Mouse (Mus musculus) megakaryocyte, embryonic 14.5 days (primary cell): Measurements from ENCODE around the gene Mapk10. TPM values are rescaled to one million over a fixed set of nuclear protein-coding genes. Genes with fewer than 3 reads are reported as not detected.
A peak's percentile ranks its signal among the peaks of the same experiment; 100 is the strongest.

ENCODE experiments used
- H3K27me3 ChIP-seq: replicated peaks from 2 replicates; pipeline ENCODE3; 2012; ENCODE audit warnings: inconsistent platforms
- H3K36me3 ChIP-seq: replicated peaks from 2 replicates; pipeline ENCODE3; 2012; ENCODE audit warnings: low read length, inconsistent platforms, mixed read lengths
- H3K4me1 ChIP-seq: 2 replicates; pipeline ENCODE4 v1.6.1; 2012; ENCODE audit warnings: inconsistent platforms
- H3K4me3 ChIP-seq: replicated peaks from 2 replicates; pipeline ENCODE3; 2012; ENCODE audit warnings: moderate library complexity, mild to moderate bottlenecking, inconsistent platforms
- H3K9me3 ChIP-seq: 2 replicates; pipeline ENCODE4 v1.6.1; 2012; ENCODE audit warnings: inconsistent platforms
- FLI1 ChIP-seq: IDR thresholded peaks from 2 replicates; pipeline ENCODE4 v1.6.1; 2012; ENCODE audit warnings: low read length, inconsistent platforms, mixed read lengths
- GATA1 ChIP-seq: IDR thresholded peaks from 3 replicates; pipeline ENCODE4 v1.6.1; 2012; ENCODE audit warnings: mixed read lengths, low read length, inconsistent platforms, borderline replicate concordance
- polyA plus RNA-seq: library from polyadenylated mRNA; stranded (reverse); fragments of >175 nt; gene quantifications from 2 replicates; pipeline ENCODE4 v1.2.3, GENCODE M21; 2012; ENCODE audit warnings: low replicate concordance; ENCODE audit not compliant: insufficient read depth

The Mapk10 gene
- polyA plus RNA-seq, 1 experiment = not detected

DNA sequence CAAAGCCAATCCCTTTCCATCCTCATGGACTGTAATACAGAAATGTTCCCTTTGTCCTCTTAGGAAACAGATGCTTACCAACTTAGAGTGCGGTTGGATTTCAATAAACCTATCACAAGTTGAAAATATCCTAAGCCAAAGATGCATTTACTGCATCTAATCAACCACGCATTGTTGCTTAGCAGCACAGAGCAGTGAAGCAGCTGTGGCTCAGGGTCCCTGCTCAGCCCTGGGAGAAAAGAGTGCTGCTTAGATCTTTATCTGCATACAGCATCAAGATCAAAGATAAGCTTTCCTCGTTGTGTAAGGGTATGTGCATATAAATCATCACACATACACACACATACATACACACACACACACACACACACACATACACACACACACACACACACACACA is 190.2 kb downstream of the Mapk10 start:
- Histone ChIP-seq H3K9me3 (peaks cover 61% of the 10 kb centered on the region), H3K36me3 (no peaks in the 10 kb centered on the region), H3K27me3 (no peaks in the 10 kb centered on the region), H3K4me3 (no peak overlapping the region), H3K4me1 (no peaks in the 10 kb centered on the region)
- no peak for TF ChIP-seq GATA1
- no peak for TF ChIP-seq FLI1

DNA sequence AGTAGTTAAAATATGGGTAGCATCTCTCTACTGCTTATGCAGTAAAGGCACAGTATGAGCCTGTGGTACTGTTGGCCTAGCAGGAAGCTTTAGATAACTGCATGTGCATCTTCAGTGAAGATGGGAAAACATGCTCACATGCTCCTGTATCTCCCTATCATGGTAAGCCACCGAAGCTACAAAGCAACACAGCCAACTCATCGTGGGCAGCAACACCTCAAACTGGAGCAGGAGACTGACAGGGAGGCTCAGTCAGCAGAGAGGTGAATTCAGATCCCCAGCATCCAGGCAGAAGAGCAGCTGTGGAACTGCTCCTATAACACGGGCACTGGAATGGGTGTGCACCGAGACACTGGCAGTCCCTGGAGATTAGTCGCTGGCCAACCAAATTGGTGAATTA is 191.0 kb downstream of the Mapk10 start:
- no peaks in the 10 kb centered on the region for H3K27me3 ChIP-seq
- H3K4me3 ChIP-seq = no peak overlapping the region
- TF ChIP-seq GATA1 = no peak
- TF ChIP-seq FLI1 = no peak
- no peaks in the 10 kb centered on the region for H3K36me3 ChIP-seq
- peaks cover 59% of the 10 kb centered on the region for H3K9me3 ChIP-seq
- no peaks in the 10 kb centered on the region for H3K4me1 ChIP-seq

DNA sequence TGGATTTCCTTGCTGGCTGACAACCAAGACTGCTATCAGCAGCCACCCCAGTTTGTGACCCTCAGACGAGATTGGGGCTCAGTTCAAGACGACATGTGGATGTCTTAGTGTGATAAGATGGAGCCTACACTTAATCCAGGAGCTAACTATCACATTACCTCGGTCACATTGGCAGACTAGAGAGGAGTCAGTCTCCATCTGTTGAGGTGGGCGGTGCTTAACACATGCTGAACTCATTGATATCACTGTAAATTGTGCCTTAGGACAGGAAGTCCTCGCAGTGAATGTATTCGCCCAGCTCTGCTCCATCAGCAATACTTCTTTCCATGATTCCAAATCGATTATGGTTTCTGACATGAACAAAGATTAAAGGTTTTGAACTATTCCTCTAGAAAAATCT is 193.5 kb downstream of the Mapk10 start:
- Histone ChIP-seq H3K9me3 (peaks cover 55% of the 10 kb centered on the region), H3K4me1 (no peaks in the 10 kb centered on the region), H3K36me3 (no peaks in the 10 kb centered on the region), H3K27me3 (no peaks in the 10 kb centered on the region), H3K4me3 (no peak overlapping the region)
- TF ChIP-seq FLI1 = no peak

DNA sequence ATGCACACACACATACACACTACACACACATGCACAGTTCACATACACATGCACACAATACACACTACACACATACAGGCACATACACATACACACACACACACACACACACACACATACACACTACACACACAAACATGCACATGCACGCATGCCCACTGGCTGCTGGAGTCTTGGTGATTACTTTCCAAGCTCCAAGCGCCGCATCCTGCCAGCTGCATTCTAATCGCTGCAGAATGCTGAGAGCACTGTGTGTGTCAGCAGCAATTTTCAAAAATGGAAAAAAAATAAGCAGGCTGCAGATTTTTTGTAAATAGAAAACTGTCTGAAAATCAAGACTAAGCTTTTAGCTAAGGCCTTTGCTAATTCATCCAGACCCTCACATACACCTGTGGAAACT is 196.8 kb downstream of the Mapk10 start:
- Histone ChIP-seq H3K4me1 (no peaks in the 10 kb centered on the region), H3K36me3 (no peaks in the 10 kb centered on the region), H3K27me3 (no peaks in the 10 kb centered on the region), H3K9me3 (peaks cover 42% of the 10 kb centered on the region), H3K4me3 (peak overlapping the region; percentile 82)
- TF ChIP-seq GATA1 = no peak
- TF ChIP-seq FLI1 = no peak

GRCm38 (mm10) chr5:103008894-103009293 is 202.2 kb downstream of the Mapk10 start:
- H3K27me3 ChIP-seq = no peaks in the 10 kb centered on the region
- no peaks in the 10 kb centered on the region for H3K36me3 ChIP-seq
- H3K4me3 ChIP-seq = no peak overlapping the region
- TF ChIP-seq FLI1 = no peak
- no peak for TF ChIP-seq GATA1
- peaks cover 38% of the 10 kb centered on the region for H3K9me3 ChIP-seq
- no peaks in the 10 kb centered on the region for H3K4me1 ChIP-seq

DNA sequence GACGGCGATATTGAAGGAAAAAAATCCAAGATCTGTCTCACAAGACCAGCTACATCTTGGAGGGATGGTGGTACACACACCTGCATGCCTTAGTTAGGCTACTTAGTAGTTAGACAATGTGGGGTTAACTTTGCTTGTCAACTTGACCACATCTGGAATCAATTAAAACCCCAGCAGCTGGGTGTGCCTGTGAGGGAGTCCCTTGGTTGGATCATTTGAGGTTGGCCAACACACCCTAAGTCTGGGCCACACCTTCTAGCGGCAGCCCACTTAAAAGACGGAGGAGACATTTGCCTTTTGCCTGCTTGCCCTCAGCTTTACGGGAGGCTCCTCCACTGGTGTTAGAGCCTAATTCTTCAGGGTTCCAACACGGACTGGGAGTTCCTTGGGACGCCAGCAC is 209.0 kb downstream of the Mapk10 start:
- H3K4me3 ChIP-seq = no peak overlapping the region
- peaks cover 54% of the 10 kb centered on the region for H3K9me3 ChIP-seq
- no peaks in the 10 kb centered on the region for H3K4me1 ChIP-seq
- H3K36me3 ChIP-seq = no peaks in the 10 kb centered on the region
- no peaks in the 10 kb centered on the region for H3K27me3 ChIP-seq
- no peak for TF ChIP-seq GATA1
- TF ChIP-seq FLI1 = no peak

GRCm38 (mm10) chr5:103000572-103000971 is 210.6 kb downstream of the Mapk10 start:
- Histone ChIP-seq H3K4me3 (no peak overlapping the region), H3K36me3 (no peaks in the 10 kb centered on the region), H3K4me1 (no peaks in the 10 kb centered on the region), H3K27me3 (no peaks in the 10 kb centered on the region), H3K9me3 (peaks cover 57% of the 10 kb centered on the region)
- TF ChIP-seq FLI1 = no peak
- no peak for TF ChIP-seq GATA1

- TF ChIP-seq GATA1 (no peak), FLI1 (no peak)
- H3K9me3 ChIP-seq = peaks cover 62% of the 10 kb centered on the region
- H3K4me3 ChIP-seq = no peak overlapping the region
- H3K27me3 ChIP-seq = no peaks in the 10 kb centered on the region
- H3K36me3 ChIP-seq = no peaks in the 10 kb centered on the region
- H3K4me1 ChIP-seq = no peaks in the 10 kb centered on the region
Observed at GRCm38 (mm10) chr5:102998524-102998923, 212.6 kb downstream of the Mapk10 start.

- TF ChIP-seq GATA1 = no peak
- Histone ChIP-seq H3K4me3 (no peak overlapping the region), H3K27me3 (no peaks in the 10 kb centered on the region), H3K36me3 (no peaks in the 10 kb centered on the region), H3K4me1 (no peaks in the 10 kb centered on the region), H3K9me3 (peaks cover 62% of the 10 kb centered on the region)
Observed at GRCm38 (mm10) chr5:102997907-102998306, 213.2 kb downstream of the Mapk10 start.

DNA sequence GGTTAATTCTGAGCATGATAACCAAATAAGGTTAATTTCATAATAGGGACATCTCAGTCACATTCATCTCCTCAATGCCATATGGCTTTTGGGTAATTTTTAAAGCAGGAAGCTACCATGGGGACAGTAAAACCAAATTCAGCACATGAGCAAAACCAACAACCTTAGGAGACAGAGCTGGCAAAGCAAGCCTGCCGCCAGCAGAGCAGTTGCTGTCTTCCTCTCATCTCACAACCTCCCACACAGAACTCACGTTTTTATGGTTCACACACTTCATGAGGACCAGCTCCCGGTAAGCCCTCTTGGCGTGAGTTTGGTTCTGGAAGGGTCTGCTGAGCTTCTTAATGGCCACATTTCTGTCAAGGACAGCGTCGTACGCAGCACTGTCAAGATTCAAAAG is 214.8 kb downstream of the Mapk10 start:
- TF ChIP-seq FLI1 = no peak
- TF ChIP-seq GATA1 = no peak
- peaks cover 60% of the 10 kb centered on the region for H3K9me3 ChIP-seq
- no peaks in the 10 kb centered on the region for H3K36me3 ChIP-seq
- no peaks in the 10 kb centered on the region for H3K4me1 ChIP-seq
- no peak overlapping the region for H3K4me3 ChIP-seq
- H3K27me3 ChIP-seq = no peaks in the 10 kb centered on the region

DNA sequence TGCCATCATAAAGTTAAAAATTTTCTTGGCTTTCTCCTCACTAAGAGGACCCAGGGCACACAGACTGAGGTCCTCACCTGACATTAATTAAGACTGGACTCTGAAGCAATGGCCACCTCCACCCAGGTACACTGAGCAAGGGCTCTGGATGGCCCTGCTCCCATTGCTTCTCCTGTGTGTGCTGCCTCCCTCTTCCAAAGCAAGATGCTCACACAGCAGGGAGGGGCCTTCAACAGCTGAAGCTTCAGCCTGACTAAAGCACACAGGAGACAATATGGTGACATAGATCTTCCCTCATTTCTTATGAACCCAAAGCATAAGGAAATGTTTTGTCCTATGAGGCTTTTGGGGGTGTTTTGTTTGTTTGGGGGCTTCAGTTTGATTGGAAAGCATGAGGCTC is 215.2 kb downstream of the Mapk10 start:
- Histone ChIP-seq H3K36me3 (no peaks in the 10 kb centered on the region), H3K4me3 (no peak overlapping the region), H3K4me1 (no peaks in the 10 kb centered on the region), H3K27me3 (no peaks in the 10 kb centered on the region), H3K9me3 (peaks cover 60% of the 10 kb centered on the region)
- TF ChIP-seq GATA1 = no peak
